In genomic region chr6:142564746-142565145, GRCm38 (mm10) we compare ENCODE assay signal across 17 mouse cellular contexts. TPM values are rescaled to one million over a fixed set of nuclear protein-coding genes. Genes with fewer than 3 reads are reported as not detected.
"Had no signal": no experiment of that assay in that cellular context is flagged by ENCODE, and none has a peak within 500 bp of the region (broad histone marks: within the 10 kb centered on the region; RNA-seq: fewer than 3 reads in every experiment).

No protein-coding gene starts in this region.

- H3K9ac ChIP-seq: lung, embryonic 15.5 days; midbrain, embryonic 13.5 days; midbrain, embryonic 15.5 days; neural tube, embryonic 12.5 days; stomach, embryonic 15.5 days had no signal

- H3K4me3 ChIP-seq: lung, embryonic 15.5 days; megakaryocyte, embryonic 14.5 days; midbrain, embryonic 13.5 days; midbrain, embryonic 15.5 days; neural tube, embryonic 12.5 days; stomach, embryonic 15.5 days had no signal

- H3K27ac ChIP-seq: lung, embryonic 15.5 days; macrophage; midbrain, embryonic 13.5 days; midbrain, embryonic 15.5 days; neural tube, embryonic 12.5 days; stomach, embryonic 15.5 days; stomach, postnatal 0 days had no signal

- H3K36me3 ChIP-seq: lung, embryonic 15.5 days; midbrain, embryonic 13.5 days; midbrain, embryonic 15.5 days; neural tube, embryonic 12.5 days had no signal

- H3K4me2 ChIP-seq: lung, embryonic 15.5 days; midbrain, embryonic 11.5 days; midbrain, embryonic 13.5 days; midbrain, embryonic 15.5 days; neural tube, embryonic 12.5 days; stomach, embryonic 15.5 days had no signal

- ATAC-seq: lung, postnatal 0 days; midbrain, embryonic 13.5 days; midbrain, embryonic 15.5 days had no signal

- DNase-seq: lung, adult 2 months; lung, postnatal 14 days; lung, postnatal 36 days; right cerebral cortex, postnatal 14 days; thymus, adult 2 months; thymus, postnatal 25 days; thymus, postnatal 4 days had no signal

- H3K9me3 ChIP-seq: lung, embryonic 15.5 days; midbrain, embryonic 13.5 days; midbrain, embryonic 15.5 days; neural tube, embryonic 12.5 days; stomach, embryonic 15.5 days had no signal

- H3K27me3 ChIP-seq: stomach, embryonic 15.5 days had no signal

- H3K4me1 ChIP-seq: neural tube, embryonic 12.5 days; stomach, embryonic 15.5 days had no signal

RNA-seq across cellular contexts. Expression of gene Kcnj8, which starts 6.7 kb away (rescaled TPM):
- polyA plus RNA-seq: macrophage had no signal
